Mouse (Mus musculus) stomach, postnatal 0 days (tissue): ENCODE results near the gene Vsx2. TPM values are rescaled to one million over a fixed set of nuclear protein-coding genes. Genes with fewer than 3 reads are reported as not detected.

ENCODE experiments used
- ATAC-seq: fragments of 200-750 bp; cut with Nextera tagmentation; 2 replicates; pipeline ENCODE4 v1.8.0; 2017; ENCODE audit not compliant: low FRiP score, low TSS enrichment
- DNase-seq: peaks from one replicate; pipeline ENCODE4 v3.0.0-alpha.2; 2016; ENCODE audit warnings: low spot score
- H3K27ac ChIP-seq: fragments of 300-500 bp; sonication (generic); replicated peaks from 2 replicates; pipeline ENCODE4 v1.5.1; 2014; ENCODE audit warnings: mild to moderate bottlenecking, control low read depth
- H3K27me3 ChIP-seq: fragments of 300-500 bp; sonication (generic); 2 replicates; pipeline ENCODE4 v1.6.1; 2014; ENCODE audit warnings: low read length; ENCODE audit not compliant: control insufficient read depth, insufficient read depth
- H3K36me3 ChIP-seq: fragments of 300-500 bp; sonication (generic); 2 replicates; pipeline ENCODE4 v1.6.1; 2014; ENCODE audit warnings: low read length, mixed read lengths; ENCODE audit not compliant: control insufficient read depth, insufficient read depth
- H3K4me1 ChIP-seq: fragments of 300-500 bp; sonication (generic); replicated peaks from 2 replicates; pipeline ENCODE4 v1.6.1; 2014; ENCODE audit warnings: antibody characterized with exemption; ENCODE audit not compliant: control insufficient read depth, insufficient read depth
- H3K4me2 ChIP-seq: fragments of 300-500 bp; sonication (generic); replicated peaks from 2 replicates; pipeline ENCODE4 v1.6.1; 2014; ENCODE audit warnings: low read depth, mild to moderate bottlenecking, control low read depth, moderate library complexity
- H3K4me3 ChIP-seq: fragments of 300-500 bp; sonication (generic); 2 replicates; pipeline ENCODE4 v1.5.1; 2014; ENCODE audit warnings: low read depth, low read length, control low read depth
- H3K9ac ChIP-seq: fragments of 300-500 bp; sonication (generic); 2 replicates; pipeline ENCODE4 v1.6.1; 2014; ENCODE audit warnings: mild to moderate bottlenecking, low read length, control low read depth, mixed read lengths
- H3K9me3 ChIP-seq: fragments of 300-500 bp; sonication (generic); 2 replicates; pipeline ENCODE4 v1.6.1; 2016; ENCODE audit warnings: low read length; ENCODE audit not compliant: control insufficient read depth
- CTCF ChIP-seq: IDR thresholded peaks from 2 replicates; pipeline ENCODE4 v1.5.1; 2016; ENCODE audit warnings: antibody characterized with exemption, low read depth, mild to moderate bottlenecking, moderate library complexity
- EP300 ChIP-seq: optimal IDR thresholded peaks from 2 replicates; pipeline ENCODE3; 2016; ENCODE audit warnings: antibody characterized with exemption
- WGBS: fragments of 180-500 bp; shearing (Covaris S2); extraction: QIAGEN DNeasy Blood & Tissue Kit; methylation state at CpG from one replicate; pipeline ENCODE4 v1.1.7; 2014; 5-methylcytosine and 5-hydroxymethylcytosine counted together
- polyA plus RNA-seq: library from polyadenylated mRNA; unstranded; fragments of >200 nt; fragmentation: Nextera tagmentation; extraction: Ambion mirVana; gene quantifications from 2 replicates; pipeline ENCODE4 v1.2.1, GENCODE M21; 2015

Gene Vsx2
- polyA plus RNA-seq, 1 experiment from 2014 or later = not detected

DNA sequence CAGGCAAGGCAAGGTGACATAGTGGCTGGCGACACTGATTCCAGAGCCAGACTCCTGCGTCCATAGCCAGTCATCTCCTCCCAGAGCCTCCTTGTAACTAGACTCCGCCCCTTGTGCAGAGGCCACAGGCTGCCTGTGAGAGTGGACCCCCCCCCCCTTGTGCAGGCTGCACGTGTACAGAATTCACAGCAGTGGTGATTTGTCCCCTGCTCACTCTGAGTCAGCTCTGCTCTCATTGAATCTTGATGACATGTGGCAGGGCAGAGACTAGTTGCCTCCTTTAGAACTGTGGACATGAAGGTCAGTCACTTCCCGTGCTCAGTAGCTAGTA, 8.8 kb downstream of the Vsx2 start:
- Histone ChIP-seq H3K9me3 (no peaks in the 10 kb centered on the region), H3K9ac (no peak overlapping the region), H3K36me3 (no peaks in the 10 kb centered on the region), H3K4me1 (no peaks in the 10 kb centered on the region), H3K27ac (no peak overlapping the region), H3K27me3 (0 out of 2 replicates have a peak, but pooled peaks cover 2% of the 10 kb centered on the region), H3K4me3 (no peak overlapping the region), H3K4me2 (no peak overlapping the region)
- no peak for TF ChIP-seq EP300
- no peak for TF ChIP-seq CTCF
- WGBS = 40% methylated on average over 5 of the region's 5 CpGs
- ATAC-seq (no peak), DNase-seq (no peak)

DNA sequence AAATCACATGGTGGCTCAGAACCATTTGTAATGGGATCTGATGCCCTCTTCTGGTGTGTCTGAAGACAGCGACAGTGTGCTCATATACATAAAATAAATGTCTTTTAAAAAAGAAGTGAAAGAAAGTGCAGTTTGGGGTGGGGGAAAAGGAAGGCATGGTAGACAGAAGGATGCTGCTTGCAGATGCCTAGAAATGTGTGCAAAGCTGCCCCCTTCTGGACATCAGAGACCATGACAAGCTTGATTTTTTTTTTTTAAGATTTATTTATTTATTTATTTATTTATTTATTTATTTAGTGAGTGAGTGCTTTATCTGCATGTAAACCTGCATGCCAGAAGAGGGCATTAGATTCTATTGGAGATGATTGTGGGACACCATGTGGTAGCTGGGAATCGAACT, 11.7 kb downstream of the Vsx2 start:
- DNase-seq (no peak), ATAC-seq (no peak)
- 92% methylated on average over 2 of the region's 2 CpGs for WGBS
- H3K4me2 ChIP-seq = no peak overlapping the region
- H3K27ac ChIP-seq = no peak overlapping the region
- no peak for TF ChIP-seq EP300
- peak; percentile 27 for TF ChIP-seq CTCF
- H3K4me1 ChIP-seq = no peaks in the 10 kb centered on the region
- no peak overlapping the region for H3K9ac ChIP-seq
- H3K27me3 ChIP-seq = no peaks in the 10 kb centered on the region
- H3K4me3 ChIP-seq = no peak overlapping the region
- H3K9me3 ChIP-seq = no peaks in the 10 kb centered on the region
- no peaks in the 10 kb centered on the region for H3K36me3 ChIP-seq

DNA sequence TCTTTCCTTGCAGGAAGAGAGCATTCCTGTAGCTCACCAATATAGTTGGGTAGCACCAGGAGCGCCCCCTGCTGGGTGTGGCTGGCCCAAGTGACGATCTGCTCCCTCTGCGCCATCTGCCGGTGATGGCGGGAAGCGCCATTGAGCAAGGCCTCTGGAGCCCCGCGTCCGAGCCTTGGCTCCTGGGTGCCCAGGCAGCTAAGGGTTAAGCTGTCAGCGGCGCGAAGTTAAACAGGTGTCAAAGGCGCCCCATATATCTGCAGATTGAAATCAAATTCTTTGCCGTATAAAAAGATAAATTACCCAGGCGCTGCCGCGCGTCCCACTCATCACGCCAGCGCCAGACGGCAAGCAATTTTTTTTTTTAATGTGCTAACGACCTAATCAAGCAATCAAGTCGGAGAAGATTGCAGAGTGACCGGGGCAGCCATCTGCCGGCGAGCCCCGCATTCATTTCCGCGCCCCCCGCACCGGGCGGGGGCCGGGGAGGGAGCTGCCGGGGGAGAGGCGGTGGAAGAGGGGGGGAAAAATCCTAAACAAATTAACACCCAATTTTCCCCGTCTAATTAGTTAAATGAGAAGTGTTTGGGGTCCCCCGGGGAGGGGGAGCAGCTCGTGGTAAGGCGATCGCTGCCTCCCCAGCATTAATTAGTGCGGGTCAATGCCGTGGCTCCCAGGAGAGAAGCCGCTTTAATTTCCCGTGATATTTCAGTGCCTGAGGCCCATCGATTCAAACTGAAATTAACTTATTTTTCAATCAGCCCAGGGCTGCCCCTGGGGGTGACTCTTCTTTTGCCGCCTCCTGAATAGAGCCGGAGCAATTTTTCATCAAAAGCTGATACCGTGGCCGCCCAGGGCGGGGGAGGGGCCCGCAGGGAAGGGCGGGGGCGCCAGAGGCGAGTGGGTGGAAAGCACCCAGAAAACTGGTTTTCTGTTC, 20.5 kb downstream of the Vsx2 start:
- Histone ChIP-seq H3K4me2 (peak overlapping the region; percentile 98), H3K9me3 (no peaks in the 10 kb centered on the region), H3K36me3 (no peaks in the 10 kb centered on the region), H3K27me3 (no peaks in the 10 kb centered on the region), H3K4me1 (no peaks in the 10 kb centered on the region), H3K9ac (peak overlapping the region; percentile 64), H3K27ac (no peak overlapping the region), H3K4me3 (peak overlapping the region; percentile 59)
- 2% methylated on average over 53 of the region's 54 CpGs for WGBS
- DNase-seq (peak; percentile 93), ATAC-seq (peak; percentile 70)
- no peak for TF ChIP-seq EP300
- TF ChIP-seq CTCF = peak; percentile 100

DNA sequence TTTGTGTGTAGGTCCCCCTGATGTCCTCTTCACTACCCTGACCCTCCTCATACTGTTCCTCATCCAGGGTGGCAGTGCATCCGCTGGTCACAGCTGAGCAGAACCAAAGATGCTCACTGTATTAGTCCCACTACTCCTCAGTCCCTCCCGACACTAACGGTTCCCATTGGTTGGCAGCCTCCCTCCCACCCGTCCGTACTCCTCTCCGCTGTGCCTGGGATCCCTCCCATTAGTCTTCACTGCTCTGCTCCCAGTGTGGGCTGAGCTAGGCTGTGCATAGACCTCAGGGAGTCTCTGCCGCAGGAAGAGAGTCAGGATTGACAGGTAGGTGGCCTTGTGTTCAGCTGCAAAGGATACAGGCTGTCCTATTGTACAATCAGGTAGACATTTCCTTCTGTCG, 28.8 kb downstream of the Vsx2 start:
- H3K4me2 ChIP-seq = no peak overlapping the region
- H3K27ac ChIP-seq = no peak overlapping the region
- no peak for DNase-seq
- no peak overlapping the region for H3K9ac ChIP-seq
- no peak for ATAC-seq
- no peaks in the 10 kb centered on the region for H3K9me3 ChIP-seq
- WGBS = 19% methylated on average over 8 of the region's 8 CpGs
- H3K4me1 ChIP-seq = no peaks in the 10 kb centered on the region
- no peaks in the 10 kb centered on the region for H3K27me3 ChIP-seq
- H3K4me3 ChIP-seq = no peak overlapping the region
- no peaks in the 10 kb centered on the region; the same call in 1 of the 2 replicates for H3K36me3 ChIP-seq
- TF ChIP-seq EP300 (no peak), CTCF (no peak)

DNA sequence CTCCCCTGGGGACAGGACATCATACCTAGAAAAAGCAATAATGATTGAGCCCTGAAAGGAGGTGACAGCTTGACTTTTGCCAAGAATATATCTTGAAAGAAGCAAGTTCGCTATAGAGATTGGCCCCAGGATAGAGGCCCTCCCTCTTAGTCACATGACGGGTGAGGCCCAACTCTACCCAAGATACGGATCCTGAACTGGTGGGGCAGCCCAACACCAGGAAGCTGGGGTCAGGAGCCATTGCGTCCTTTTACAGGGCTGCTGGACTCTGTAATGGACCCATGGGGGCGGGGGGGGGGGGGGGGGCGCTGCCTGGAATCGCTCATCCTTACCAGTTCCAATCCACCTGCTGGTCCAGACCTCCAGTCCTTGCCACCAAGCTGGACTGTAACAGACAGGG, 34.4 kb downstream of the Vsx2 start:
- H3K9ac ChIP-seq = no peak overlapping the region
- no peaks in the 10 kb centered on the region for H3K4me1 ChIP-seq
- ATAC-seq = no peak
- H3K36me3 ChIP-seq = no peaks in the 10 kb centered on the region; the same call in 1 of the 2 replicates
- no peak overlapping the region for H3K4me3 ChIP-seq
- 76% methylated on average over 6 of the region's 7 CpGs for WGBS
- H3K27ac ChIP-seq = no peak overlapping the region
- no peak for DNase-seq
- no peaks in the 10 kb centered on the region for H3K9me3 ChIP-seq
- TF ChIP-seq EP300 (no peak), CTCF (no peak)
- H3K27me3 ChIP-seq = no peaks in the 10 kb centered on the region
- H3K4me2 ChIP-seq = no peak overlapping the region

DNA sequence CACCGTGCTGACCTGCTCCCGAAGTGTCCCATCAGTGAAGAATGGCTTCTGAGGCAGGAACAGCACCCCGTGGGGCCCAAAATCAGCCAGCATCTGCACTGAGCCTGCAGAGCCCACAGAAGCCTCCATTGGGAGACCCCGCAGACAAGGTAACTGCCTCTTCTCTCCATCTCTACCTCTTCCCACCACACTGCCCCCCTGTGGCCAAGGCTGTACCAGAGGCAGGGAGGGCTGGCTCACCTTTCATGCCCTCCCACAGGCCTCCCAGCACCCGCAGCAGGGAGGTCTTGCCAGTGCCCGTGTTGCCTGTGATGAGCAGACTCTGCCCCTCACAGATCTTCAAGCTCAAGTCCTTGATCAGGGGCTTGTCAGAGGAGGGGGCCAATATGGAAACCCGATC, 36.3 kb downstream of the Vsx2 start:
- WGBS = 85% methylated on average over 7 of the region's 7 CpGs
- H3K36me3 ChIP-seq = no peaks in the 10 kb centered on the region; the same call in 1 of the 2 replicates

More for the DNA sequence above, 36.3 kb downstream of the Vsx2 start:
- DNase-seq = peak; percentile 32
- Histone ChIP-seq H3K9me3 (no peaks in the 10 kb centered on the region), H3K4me2 (no peak overlapping the region), H3K27me3 (no peaks in the 10 kb centered on the region), H3K4me1 (no peaks in the 10 kb centered on the region), H3K27ac (no peak overlapping the region), H3K4me3 (no peak overlapping the region), H3K9ac (no peak overlapping the region)
- TF ChIP-seq CTCF (peak; percentile 59), EP300 (no peak)
- ATAC-seq = no peak
